Mouse (Mus musculus): ENCODE measurements at regions not wholly inside any gene's neighbourhood (a gene's known extent, or its start where the extent isn't known, plus 50 kb on each side); places are given as distances from the start of the nearest gene placed in this dataset.

DNA sequence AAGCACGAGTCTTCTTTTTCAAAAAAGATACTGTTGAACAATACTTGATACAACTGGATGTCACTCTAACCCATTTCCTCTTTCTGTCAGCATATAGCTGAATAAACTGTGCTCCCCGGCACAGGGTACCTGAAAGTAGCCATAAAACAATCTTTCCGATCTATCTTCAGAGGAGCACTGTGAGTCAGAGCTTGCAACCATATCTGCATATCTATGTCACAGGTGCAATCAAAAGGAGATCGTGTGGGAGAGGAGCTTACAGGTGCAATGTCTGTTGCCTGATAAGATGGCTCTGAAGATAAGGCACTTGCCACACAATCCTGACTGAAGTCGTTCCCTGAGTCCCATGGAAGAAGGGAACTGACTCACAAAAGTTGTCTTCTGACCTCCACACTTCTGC lies 58.5 kb upstream of the Hnrnpa3 start:
- Histone ChIP-seq H3K36me3 (ENCODE audit: control insufficient read depth) (no peaks in the 10 kb centered on the region), H3K4me1 (ENCODE audit: control insufficient read depth) (peaks cover 3% of the 10 kb centered on the region), H3K4me3 (replicated peaks) (no peak overlapping the region), H3K9me3 (ENCODE audit: control insufficient read depth, low read length) (no peaks in the 10 kb centered on the region), H3K27me3 (ENCODE audit: control insufficient read depth) (no peaks in the 10 kb centered on the region)
- TF ChIP-seq TAL1 (IDR thresholded peaks at IDR 0.05; ENCODE audit: low read length) (no peak), GATA1 (IDR thresholded peaks at IDR 0.05; ENCODE audit: low read length) (no peak)

DNA sequence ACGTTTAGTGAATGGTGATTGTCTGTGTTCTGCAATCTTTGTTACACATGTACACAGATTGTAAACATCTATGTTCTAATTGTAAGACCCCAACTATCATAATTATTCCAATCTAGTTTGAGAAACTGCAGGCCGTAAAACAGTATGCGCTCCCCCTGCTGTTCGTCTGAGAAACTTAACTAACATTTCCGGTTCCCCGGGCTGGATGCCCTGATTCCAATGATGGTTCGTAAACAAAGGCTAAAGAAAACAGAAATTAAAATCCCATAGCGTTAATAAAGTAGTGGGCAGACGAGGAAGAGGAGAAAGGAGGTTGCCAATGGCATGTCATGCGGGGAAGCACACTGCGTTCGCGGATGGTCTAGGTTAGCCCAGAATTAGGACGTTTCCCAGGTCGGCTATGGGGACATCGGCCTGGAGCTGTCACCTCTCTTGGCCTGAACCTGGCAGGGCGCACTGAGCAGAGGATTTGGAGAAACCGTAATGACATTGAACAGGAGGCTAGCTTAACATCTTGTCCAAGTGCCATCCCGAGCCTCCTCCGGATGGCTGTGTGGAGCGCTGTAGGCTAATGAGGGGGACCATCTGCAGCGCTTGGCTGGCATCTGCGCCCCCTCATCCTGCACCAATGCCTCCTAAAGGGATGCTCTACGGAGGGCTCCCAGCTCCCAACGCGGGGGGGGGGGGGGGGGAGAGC lies 55.7 kb upstream of the Hnrnpa3 start:
- peaks cover 3% of the 10 kb centered on the region for H3K4me1 ChIP-seq (ENCODE audit: control insufficient read depth)
- no peaks in the 10 kb centered on the region for H3K9me3 ChIP-seq (ENCODE audit: control insufficient read depth, low read length)
- H3K36me3 ChIP-seq (ENCODE audit: control insufficient read depth): no peaks in the 10 kb centered on the region
- peaks cover 20% of the 10 kb centered on the region for H3K27me3 ChIP-seq (ENCODE audit: control insufficient read depth)
- no peak for TF ChIP-seq GATA1 (IDR thresholded peaks at IDR 0.05; ENCODE audit: low read length)
- no peak for TF ChIP-seq TAL1 (IDR thresholded peaks at IDR 0.05; ENCODE audit: low read length)
- H3K4me3 ChIP-seq (replicated peaks): peak overlapping the region; percentile 38

DNA sequence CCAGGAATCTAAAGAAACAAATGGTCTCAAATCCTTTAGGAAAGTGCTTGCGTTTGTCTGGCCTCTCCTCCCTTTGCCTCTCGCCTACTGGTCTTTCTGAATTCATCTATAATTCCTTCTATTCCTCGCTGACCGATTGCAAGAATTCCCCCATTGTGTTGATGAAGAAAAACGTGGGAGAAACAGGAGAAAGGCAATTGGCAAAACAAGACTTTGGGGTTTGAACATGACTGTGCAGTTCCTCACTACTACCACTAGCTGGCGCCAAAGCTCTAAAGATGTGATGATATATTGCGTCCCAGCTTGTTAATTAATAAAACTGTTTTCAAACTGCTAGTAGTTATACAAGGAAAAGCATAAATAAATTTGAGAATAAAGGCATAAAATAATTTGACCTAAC lies 53.4 kb upstream of the Hnrnpa3 start:
- Histone ChIP-seq H3K4me1 (ENCODE audit: control insufficient read depth) (peaks cover 3% of the 10 kb centered on the region), H3K27me3 (ENCODE audit: control insufficient read depth) (peaks cover 43% of the 10 kb centered on the region), H3K4me3 (replicated peaks) (no peak overlapping the region), H3K9me3 (ENCODE audit: control insufficient read depth, low read length) (no peaks in the 10 kb centered on the region), H3K36me3 (ENCODE audit: control insufficient read depth) (no peaks in the 10 kb centered on the region)
- no peak for TF ChIP-seq TAL1 (IDR thresholded peaks at IDR 0.05; ENCODE audit: low read length)
- no peak for TF ChIP-seq GATA1 (IDR thresholded peaks at IDR 0.05; ENCODE audit: low read length)

DNA sequence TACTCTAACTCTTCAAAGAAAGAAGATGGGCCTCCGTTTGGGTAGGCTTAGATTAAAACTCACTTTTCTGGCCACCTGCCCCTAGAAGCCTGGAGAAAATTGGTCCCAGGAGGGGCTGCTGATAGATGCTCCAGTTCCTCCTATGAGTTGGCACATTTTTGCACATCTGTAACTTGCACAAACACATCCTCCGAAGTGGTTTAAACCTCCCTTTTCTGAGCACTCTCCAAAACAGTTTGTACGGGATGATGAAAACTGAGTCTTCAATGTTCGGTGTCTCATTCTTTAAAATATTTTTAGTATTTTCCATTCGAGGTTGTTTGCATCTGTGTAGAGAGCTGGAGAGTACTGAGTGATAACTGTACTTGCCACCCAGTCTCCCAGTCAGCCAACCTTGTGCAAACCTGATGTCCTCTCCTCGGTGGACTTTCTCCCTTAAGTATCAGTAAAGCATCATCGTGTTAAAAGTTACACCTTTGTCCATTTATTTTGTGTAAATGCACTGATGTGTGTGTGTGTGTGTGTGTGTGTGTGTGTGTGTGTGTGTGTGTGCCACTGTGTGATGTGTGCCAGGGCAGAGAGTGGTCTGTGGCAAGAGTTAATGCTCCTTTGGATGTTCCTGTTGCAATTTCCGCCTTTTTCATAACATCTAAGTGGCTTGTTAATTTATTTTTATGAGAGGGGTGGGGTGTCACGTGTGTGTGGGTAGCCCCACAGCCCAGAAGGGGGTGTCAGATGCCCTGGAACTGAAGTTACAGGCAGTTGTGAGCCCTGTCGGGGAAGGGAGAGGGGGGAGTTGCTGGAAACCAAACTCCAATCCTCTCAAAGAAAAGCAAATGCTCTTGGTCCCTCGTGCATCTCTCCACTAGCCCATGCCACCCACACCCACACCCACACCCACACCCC lies 51.8 kb upstream of the Hnrnpa3 start:
- Histone ChIP-seq H3K4me1 (ENCODE audit: control insufficient read depth) (peaks cover 3% of the 10 kb centered on the region), H3K9me3 (ENCODE audit: control insufficient read depth, low read length) (no peaks in the 10 kb centered on the region), H3K36me3 (ENCODE audit: control insufficient read depth) (no peaks in the 10 kb centered on the region), H3K4me3 (replicated peaks) (no peak overlapping the region), H3K27me3 (ENCODE audit: control insufficient read depth) (peaks cover 58% of the 10 kb centered on the region)
- no peak for TF ChIP-seq GATA1 (IDR thresholded peaks at IDR 0.05; ENCODE audit: low read length)
- no peak for TF ChIP-seq TAL1 (IDR thresholded peaks at IDR 0.05; ENCODE audit: low read length)

DNA sequence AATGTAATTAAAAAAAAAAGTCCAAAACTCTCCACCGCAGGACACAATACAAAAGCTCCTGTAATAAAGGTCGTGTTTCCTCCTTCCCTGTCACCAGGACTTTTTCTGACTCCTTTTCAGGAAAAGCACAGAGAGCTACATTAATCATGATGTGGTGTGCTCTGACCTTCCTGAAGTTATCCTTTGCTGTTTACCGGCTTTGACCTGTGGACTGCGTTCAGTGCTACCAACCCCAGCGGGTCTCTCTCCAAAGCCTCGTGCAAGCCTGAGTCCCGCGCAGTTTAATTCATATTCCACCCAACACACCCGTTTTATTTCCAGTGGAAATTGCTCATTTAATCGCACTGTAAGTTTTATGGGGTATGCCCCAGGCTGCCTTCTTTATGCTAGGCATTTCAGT lies 51.1 kb upstream of the Hnrnpa3 start:
- TF ChIP-seq GATA1 (IDR thresholded peaks at IDR 0.05; ENCODE audit: low read length) (no peak), TAL1 (IDR thresholded peaks at IDR 0.05; ENCODE audit: low read length) (no peak)
- Histone ChIP-seq H3K36me3 (ENCODE audit: control insufficient read depth) (no peaks in the 10 kb centered on the region), H3K4me3 (replicated peaks) (no peak overlapping the region), H3K4me1 (ENCODE audit: control insufficient read depth) (peaks cover 3% of the 10 kb centered on the region), H3K27me3 (ENCODE audit: control insufficient read depth) (peaks cover 62% of the 10 kb centered on the region), H3K9me3 (ENCODE audit: control insufficient read depth, low read length) (no peaks in the 10 kb centered on the region)

DNA sequence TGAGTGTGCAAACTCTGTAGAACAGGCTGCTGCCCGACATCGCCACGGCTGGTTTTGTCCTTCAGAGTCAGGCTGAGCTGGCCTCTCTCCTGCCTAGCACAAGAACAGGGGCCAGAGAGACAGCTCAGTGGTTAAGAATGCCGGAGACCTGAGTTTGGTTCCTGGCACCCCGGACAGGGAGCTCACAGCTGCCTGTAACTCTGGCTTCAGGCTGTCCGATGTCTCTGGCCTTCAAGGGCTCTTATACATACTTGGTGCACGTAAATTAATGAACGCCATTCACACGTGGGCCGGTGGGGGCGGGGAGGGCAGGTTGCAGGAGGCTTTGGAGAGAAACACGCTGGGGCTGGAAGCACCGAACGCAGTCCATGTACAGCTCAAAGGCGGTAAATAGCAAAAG lies 50.6 kb upstream of the Hnrnpa3 start:
- Histone ChIP-seq H3K27me3 (ENCODE audit: control insufficient read depth) (peaks cover 63% of the 10 kb centered on the region), H3K36me3 (ENCODE audit: control insufficient read depth) (no peaks in the 10 kb centered on the region), H3K4me3 (replicated peaks) (no peak overlapping the region), H3K9me3 (ENCODE audit: control insufficient read depth, low read length) (no peaks in the 10 kb centered on the region), H3K4me1 (ENCODE audit: control insufficient read depth) (peaks cover 1% of the 10 kb centered on the region)
- no peak for TF ChIP-seq TAL1 (IDR thresholded peaks at IDR 0.05; ENCODE audit: low read length)
- no peak for TF ChIP-seq GATA1 (IDR thresholded peaks at IDR 0.05; ENCODE audit: low read length)

DNA sequence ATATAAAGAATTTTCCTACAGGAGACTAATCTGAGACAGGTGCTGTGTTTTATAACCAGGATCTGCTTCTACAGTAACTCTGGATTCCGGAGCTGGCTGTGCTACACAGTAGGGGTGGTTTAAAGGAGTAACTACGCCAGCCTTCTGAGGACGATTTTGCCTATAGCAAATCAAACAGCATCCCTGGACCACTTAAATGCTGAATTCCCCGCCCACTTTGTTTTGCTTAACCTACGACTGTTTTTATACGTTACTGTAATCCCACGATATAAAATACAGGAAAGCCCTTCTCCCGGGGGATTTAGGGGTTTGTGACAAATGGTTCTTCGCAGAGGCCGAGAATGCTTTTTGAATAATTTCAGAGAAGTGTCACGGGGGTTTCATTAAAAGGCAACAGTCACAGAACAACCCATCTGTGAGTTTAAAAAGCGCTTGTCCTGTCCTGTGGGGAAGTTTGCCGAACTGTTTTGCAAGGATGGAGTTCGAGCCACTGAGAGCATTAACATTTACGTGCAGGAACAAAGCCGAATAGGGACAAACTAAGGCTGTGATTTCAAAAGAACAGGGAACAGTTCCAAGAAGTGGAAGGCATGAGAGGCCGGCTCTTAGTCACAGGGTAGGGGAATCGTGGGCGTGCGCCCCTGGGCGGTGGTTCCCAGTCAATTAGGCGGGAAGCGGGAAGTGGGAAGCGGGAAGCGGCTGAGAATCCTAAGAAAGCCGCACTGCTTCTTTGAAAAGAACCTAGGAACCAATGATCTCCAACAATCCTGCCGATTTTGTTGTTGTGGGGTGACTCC lies 49.7 kb upstream of the Hnrnpa3 start:
- H3K27me3 ChIP-seq (ENCODE audit: control insufficient read depth): peaks cover 65% of the 10 kb centered on the region
- H3K9me3 ChIP-seq (ENCODE audit: control insufficient read depth, low read length): no peaks in the 10 kb centered on the region
- TF ChIP-seq GATA1 (IDR thresholded peaks at IDR 0.05; ENCODE audit: low read length): no peak
- no peak for TF ChIP-seq TAL1 (IDR thresholded peaks at IDR 0.05; ENCODE audit: low read length)
- no peaks in the 10 kb centered on the region for H3K4me1 ChIP-seq (ENCODE audit: control insufficient read depth)
- no peak overlapping the region for H3K4me3 ChIP-seq (replicated peaks)
- no peaks in the 10 kb centered on the region for H3K36me3 ChIP-seq (ENCODE audit: control insufficient read depth)

Measured in erythroblast, embryonic 14.5 days (primary cell).